Mouse (Mus musculus) hematopoietic stem cell, adult 5-6 weeks (primary cell): ENCODE results near the gene Rps19bp1. TPM values are rescaled to one million over a fixed set of nuclear protein-coding genes. Genes with fewer than 3 reads are reported as not detected.

ENCODE experiments used
- ATAC-seq, 2 experiments: fragments of 125-278 bp in 1 of 2; replicated peaks in 1 of 2; 2 replicates each; pipeline ENCODE4 v1.8.0; 2016 to 2017; ENCODE audit warnings: inconsistent platforms in 2 of 2, mild to moderate bottlenecking in 2 of 2, moderate number of reproducible peaks in 2 of 2, low read depth in 1 of 2, moderate TSS enrichment in 1 of 2; ENCODE audit not compliant: low FRiP score in 2 of 2, poor library complexity in 2 of 2, severe bottlenecking in 2 of 2, insufficient read depth in 1 of 2, low TSS enrichment in 1 of 2
- total RNA-seq: library from RNA; stranded (forward); fragments of 172-1452, 232-1000 nt; gene quantifications from 2 replicates; pipeline ENCODE4 v1.2.3, GENCODE M21; 2017

Gene Rps19bp1
- total RNA-seq, 1 experiment from 2014 or later = 48.2 TPM

- ATAC-seq = no peak
These were observed 4.6 kb downstream of the Rps19bp1 start for GRCm38 (mm10) chr15:80259406-80260045.

- no peak for ATAC-seq
These were observed 5.6 kb downstream of the Rps19bp1 start for GRCm38 (mm10) chr15:80258240-80259170.

- no peak for ATAC-seq
These were observed 6.4 kb downstream of the Rps19bp1 start for GRCm38 (mm10) chr15:80257602-80258239.

- no peak for ATAC-seq
These were observed 7.2 kb downstream of the Rps19bp1 start for GRCm38 (mm10) chr15:80256656-80257601.

- no peak for ATAC-seq
These were observed 7.9 kb downstream of the Rps19bp1 start for GRCm38 (mm10) chr15:80256242-80256641.

- ATAC-seq = peak; percentile 25 to 26; a peak in 2 of 4 replicates
These were observed 8.4 kb downstream of the Rps19bp1 start for GRCm38 (mm10) chr15:80255646-80256121.

- ATAC-seq = peak; percentile 88 to 94
These were observed 9.1 kb downstream of the Rps19bp1 start, which contains the start of gene Atf4 for GRCm38 (mm10) chr15:80254847-80255645. Gene Atf4, plus strand, starts transcription at chr15:80255184.

- ATAC-seq = no peak
These were observed 9.9 kb downstream of the Rps19bp1 start for GRCm38 (mm10) chr15:80254207-80254606.

DNA sequence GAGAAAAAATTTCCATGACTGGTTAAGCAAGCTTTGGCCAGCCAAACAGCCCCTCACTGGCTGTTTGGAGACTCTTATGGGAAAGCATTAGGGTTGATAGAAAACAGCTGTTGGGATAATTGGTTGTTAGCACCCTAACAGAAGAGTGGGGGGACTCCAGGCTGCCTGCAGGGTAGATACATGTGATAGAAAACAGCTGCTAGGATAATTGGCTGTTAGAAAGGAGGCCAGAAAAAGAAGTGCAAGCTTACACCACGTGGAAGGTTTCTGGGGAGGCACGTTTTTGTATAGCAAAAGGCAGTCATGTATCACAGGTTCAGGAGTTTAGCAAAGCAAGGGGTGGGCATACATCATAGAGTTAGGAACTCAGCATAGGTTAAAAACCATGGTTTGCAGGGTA lies 10.6 kb downstream of the Rps19bp1 start:
- ATAC-seq = no peak

DNA sequence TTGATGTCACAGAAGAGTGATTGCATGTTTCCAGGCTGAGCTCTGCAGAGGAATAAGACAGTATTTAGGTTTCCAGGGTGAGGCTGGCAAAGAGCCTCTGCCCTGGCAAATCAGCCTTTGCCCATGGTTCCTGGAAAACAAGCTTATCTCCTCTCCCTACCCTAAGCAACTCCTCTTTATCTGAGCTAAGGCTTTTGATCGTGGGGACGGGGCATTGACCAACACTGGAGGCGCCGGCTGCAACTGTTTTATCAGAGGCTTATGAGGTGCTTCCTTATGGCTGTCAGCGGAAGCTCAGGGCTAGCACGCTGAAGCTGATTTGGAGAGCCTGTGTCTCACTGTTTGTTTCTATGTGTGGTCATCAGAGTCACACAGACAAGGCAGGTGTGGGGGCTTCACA lies 13.5 kb downstream of the Rps19bp1 start:
- no peak for ATAC-seq

DNA sequence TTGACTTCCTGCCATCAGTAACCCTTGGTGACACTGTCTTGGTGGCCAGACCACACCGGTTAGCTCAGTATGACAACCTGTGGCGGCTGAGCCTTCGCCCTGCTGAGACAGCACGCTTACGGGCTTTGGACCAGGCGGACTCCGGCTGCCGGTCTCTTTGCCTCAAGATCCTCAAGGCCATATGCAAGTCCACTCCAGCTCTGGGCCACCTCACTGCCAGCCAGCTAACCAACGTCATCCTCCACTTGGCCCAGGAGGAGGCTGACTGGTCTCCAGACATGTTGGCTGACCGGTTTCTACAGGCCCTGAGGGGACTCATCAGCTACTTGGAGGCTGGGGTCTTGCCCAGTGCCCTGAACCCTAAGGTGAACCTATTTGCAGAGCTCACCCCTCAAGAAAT lies 14.4 kb downstream of the Rps19bp1 start:
- ATAC-seq = no peak

DNA sequence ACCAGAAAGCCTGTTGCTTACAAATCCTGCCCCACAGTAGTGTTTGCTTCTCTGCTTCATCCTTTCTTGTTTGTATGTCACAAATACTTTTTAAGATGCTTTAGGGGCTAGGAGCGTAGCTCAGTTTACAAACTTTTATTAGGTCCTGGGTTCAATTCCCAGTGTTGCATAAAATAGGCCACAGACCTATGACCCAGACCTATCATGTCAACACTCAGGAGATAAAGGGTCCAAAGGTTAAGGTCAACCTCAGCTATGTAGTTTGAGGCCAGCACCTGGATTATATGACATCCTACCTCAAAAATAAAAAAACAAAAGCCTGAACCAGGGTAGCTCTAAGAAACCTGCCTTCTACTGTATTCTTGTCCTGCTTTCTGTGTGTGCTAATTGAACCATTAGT lies 15.5 kb downstream of the Rps19bp1 start:
- ATAC-seq = no peak

DNA sequence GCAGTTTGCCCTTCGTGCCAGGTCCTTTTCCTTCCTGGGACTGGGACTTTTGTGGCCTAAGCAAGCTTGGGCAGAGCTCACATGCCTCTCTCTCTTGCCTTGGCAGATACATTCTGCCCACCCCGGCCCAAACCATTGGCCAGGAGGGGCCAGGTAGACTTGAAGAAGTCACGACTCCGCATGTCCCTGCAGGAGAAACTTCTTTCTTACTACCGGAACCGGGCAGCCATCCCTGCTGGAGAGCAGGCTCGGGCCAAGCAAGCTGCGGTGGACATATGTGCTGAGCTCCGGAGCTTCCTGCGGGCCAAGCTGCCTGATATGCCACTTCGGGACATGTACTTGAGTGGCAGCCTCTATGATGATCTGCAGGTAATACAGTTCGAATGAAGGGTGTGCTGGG lies 16.0 kb downstream of the Rps19bp1 start:
- no peak for ATAC-seq

- no peak for ATAC-seq
These were observed 28.6 kb downstream of the Rps19bp1 start, which contains the start of gene AC140267.1 for GRCm38 (mm10) chr15:80235535-80235934. Gene AC140267.1, plus strand, starts transcription at chr15:80235835.

DNA sequence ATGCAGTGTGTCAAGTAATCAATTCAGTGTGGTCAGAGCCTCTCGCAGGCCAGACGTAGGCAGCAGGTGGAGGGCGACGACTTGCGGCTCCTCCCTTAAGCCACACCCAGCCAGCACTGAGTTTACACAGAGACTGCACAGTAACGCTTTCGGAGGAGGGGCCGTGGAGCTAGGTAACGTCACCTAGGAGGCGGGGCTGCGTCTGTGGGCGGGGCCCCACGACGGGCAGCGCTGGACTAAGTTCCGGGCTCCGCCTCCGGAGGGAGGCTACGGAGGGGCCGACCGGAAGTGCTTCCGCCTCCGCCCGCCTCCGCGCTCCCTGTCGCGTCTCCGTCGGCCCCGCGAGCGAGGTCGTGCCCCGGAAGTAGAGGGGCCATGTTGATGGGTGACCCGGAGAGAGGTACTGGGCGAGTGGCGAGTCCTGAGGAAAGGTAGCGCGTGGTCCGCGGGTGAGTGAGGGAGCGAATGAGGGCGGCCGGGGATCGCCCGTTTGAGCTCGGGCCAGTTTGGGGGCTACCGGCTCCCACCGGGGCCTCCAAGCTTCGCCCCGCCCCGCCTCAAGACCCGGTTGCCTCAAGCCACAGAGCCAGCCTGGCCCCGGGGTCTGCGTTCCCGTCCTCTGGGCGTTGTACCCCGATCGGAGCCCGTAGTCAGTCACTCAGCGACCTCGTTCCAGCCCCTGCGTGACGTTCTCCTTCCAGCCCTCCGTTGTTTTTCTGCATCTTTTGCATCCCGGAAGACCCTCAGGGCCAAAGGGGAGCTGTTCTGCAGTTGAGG lies 30.2 kb downstream of the Rps19bp1 start, which contains the start of gene Mief1:
Gene Mief1 (plus strand): TSS at position 286 of the 777 bp plus-strand sequence.
- ATAC-seq = peak; percentile 99
